Mouse (Mus musculus) frontal cortex, postnatal 14 days (tissue): ENCODE measurements around the gene Zbtb18.

Source experiments
- DNase-seq, 2 experiments: peaks; one replicate each; pipeline ENCODE4 v3.0.0; 2022; ENCODE audit warnings: low spot score in 2 of 2

Zbtb18 gene

GRCm38 (mm10) chr1:177483612-177484011 is 41.5 kb downstream of the Zbtb18 start:
- no peak for DNase-seq

GRCm38 (mm10) chr1:177484280-177484679 is 42.1 kb downstream of the Zbtb18 start:
- DNase-seq, result no peak

GRCm38 (mm10) chr1:177484680-177485079 is 42.5 kb downstream of the Zbtb18 start:
- DNase-seq, result no peak

- no peak for DNase-seq
Observed at GRCm38 (mm10) chr1:177489844-177490243, 47.7 kb downstream of the Zbtb18 start.

GRCm38 (mm10) chr1:177490808-177491207 is 48.7 kb downstream of the Zbtb18 start:
- DNase-seq, result no peak

GRCm38 (mm10) chr1:177491280-177491679 is 49.1 kb downstream of the Zbtb18 start:
- DNase-seq, result no peak

GRCm38 (mm10) chr1:177494306-177494705 is 52.2 kb downstream of the Zbtb18 start:
- DNase-seq, result no peak

GRCm38 (mm10) chr1:177494913-177495542 is 52.9 kb downstream of the Zbtb18 start:
- DNase-seq, result no peak
